Mouse (Mus musculus) spleen, embryonic (tissue): ENCODE results near the gene Hist1h2ae.
"Not testable (repeated sequence)": the region's sequence is repeated elsewhere in the genome, so short reads cannot be mapped to it uniquely, and the experiment has no call there.

ENCODE experiments used
- CTCF ChIA-PET: fragments of 350-600 bp; sonication (Branson Sonifier 250); formaldehyde crosslinking; loops from one replicate; lab custom pipeline; 2022; lab: Charles Lee

Hist1h2ae gene

GRCm38 (mm10) chr13:23584331-23584730, 13.3 kb upstream of the Hist1h2ae start:
- CTCF ChIA-PET: no interaction called here

DNA sequence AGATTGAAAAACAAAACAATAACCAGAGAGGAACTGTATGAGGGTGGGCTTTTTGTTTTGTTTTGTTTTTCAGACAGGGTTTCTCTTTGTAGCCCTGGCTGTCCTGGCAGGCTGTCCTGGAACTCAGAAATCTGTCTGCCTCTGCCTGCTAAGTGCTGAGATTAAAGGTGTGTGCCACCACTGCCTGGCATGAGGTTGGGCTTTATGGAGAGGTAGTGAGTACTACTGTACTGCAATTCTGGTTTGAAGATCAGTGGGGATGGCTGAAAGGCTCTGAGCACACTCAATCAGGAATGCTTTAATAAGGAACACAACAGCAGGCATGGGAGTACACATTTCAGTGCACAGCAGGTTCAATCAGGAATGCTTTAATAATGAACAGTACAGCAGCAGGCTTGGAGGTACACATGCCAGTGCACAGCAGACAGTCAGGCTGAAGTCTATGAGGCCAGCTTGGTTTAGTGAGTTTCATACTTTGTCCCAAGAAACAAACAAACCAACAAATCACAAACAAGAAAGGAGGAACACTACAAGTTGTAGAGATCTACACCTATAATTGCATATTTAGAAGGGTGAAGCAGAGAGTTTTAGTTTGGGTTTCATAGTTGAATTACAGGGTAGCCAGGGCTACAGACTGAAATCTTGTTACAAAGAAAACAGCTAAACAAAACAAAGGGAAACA, 12.5 kb upstream of the Hist1h2ae start:
- CTCF ChIA-PET: interaction anchor here (1.2 kb wide), 1 partner anchor 38 kb away, joined by 3 read pairs; the partner anchor contains the start of gene Hist1h2be

GRCm38 (mm10) chr13:23582219-23583056, 11.4 kb upstream of the Hist1h2ae start:
- CTCF ChIA-PET: interaction anchor here (0.6 to 1.2 kb wide), 3 partner anchors 39 to 1801 kb away, joined by 3 read pairs; partner anchors contain the start of gene Hist1h2be

- CTCF ChIA-PET: interaction anchor here (0.6 kb wide), 1 partner anchor 147 kb away, joined by 3 read pairs; no protein-coding TSS in a partner anchor
Observed at GRCm38 (mm10) chr13:23581408-23582218, 10.6 kb upstream of the Hist1h2ae start, which contains the start of gene Hist1h4d. Hist1h4d (plus strand) TSS chr13:23581598.

- CTCF ChIA-PET: no interaction called here
Observed at GRCm38 (mm10) chr13:23577835-23578234, 6.8 kb upstream of the Hist1h2ae start.

GRCm38 (mm10) chr13:23576906-23577639, 6.1 kb upstream of the Hist1h2ae start:
- CTCF ChIA-PET: no interaction called here

- CTCF ChIA-PET: interaction anchor here (0.5 kb wide), 2 partner anchors 14 to 1684 kb away, joined by 3 read pairs; no protein-coding TSS in a partner anchor
Observed at GRCm38 (mm10) chr13:23576351-23576881, 5.4 kb upstream of the Hist1h2ae start.

DNA sequence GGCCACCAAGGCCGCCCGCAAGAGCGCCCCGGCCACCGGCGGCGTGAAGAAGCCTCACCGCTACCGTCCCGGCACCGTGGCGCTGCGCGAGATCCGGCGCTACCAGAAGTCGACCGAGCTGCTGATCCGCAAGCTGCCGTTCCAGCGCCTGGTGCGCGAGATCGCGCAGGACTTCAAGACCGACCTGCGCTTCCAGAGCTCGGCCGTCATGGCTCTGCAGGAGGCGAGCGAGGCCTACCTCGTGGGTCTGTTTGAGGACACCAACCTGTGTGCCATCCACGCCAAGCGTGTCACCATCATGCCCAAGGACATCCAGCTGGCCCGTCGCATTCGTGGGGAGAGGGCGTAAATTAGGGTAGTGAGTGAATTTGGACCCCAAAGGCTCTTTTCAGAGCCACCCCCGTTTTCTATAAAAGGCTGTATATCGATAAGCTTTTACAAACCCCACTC, 4.9 kb upstream of the Hist1h2ae start:
- CTCF ChIA-PET: interaction anchor here (0.5 kb wide), 2 partner anchors 13 to 1683 kb away, joined by 3 read pairs; no protein-coding TSS in a partner anchor

DNA sequence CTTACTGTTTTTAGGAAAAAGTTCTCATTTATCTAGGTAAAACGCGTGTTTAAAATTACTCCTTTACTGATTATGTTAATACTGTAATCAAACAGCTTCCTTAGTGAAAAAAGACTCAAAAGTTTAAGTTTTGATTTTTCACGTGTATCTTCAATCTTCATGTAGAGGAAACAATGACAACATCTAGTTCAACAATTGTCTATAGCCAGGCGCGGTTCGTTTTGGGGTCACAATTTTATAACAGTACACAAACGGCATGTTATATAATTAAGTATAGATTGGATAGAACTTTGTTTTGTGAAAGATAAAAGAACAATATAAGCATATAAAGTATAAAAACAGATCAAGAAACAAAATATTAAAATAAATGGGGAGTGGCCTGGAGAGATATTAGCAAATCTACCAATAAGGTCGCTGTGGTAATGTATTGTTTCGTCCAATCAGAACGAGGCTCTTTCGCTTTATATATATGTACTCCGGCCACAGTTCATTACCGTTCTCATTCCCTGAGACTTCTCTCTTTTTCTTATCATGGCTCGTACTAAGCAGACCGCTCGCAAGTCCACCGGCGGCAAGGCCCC, 4.3 kb upstream of the Hist1h2ae start, which contains the start of gene Hist1h3d:
Gene Hist1h3d (plus strand): TSS at position 493 of the 581 bp plus-strand sequence.
- CTCF ChIA-PET: no interaction called here

GRCm38 (mm10) chr13:23574546-23575170, 3.6 kb upstream of the Hist1h2ae start:
- CTCF ChIA-PET: not testable (repeated sequence)

DNA sequence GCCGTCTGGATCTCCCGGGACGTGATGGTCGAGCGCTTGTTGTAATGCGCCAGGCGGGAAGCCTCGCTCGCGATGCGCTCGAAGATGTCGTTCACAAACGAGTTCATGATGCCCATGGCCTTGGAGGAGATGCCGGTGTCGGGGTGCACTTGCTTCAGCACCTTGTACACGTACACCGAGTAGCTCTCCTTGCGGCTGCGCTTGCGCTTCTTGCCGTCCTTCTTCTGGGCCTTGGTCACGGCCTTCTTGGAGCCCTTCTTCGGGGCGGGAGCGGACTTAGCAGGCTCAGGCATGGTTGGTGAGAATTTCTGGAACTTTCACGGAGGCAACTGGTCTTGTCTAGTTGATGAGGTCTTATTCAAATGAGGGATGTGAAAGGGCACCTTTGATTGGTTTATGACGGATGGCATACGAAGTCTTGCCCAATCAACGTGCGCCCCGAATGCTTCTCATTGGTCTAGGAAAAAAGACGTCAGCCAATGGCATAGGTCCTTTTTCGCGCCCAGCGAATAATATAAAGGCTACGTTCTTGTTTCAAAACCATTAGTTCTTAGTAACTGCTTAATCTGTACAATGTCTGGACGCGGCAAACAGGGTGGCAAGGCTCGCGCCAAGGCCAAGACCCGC, 3.0 kb upstream of the Hist1h2ae start, which contains the start of the genes Hist1h2bf and Hist1h2ad:
Gene Hist1h2bf (minus strand): TSS at position 299 of the 627 bp plus-strand sequence.
Gene Hist1h2ad (plus strand): TSS at position 484 of the 627 bp plus-strand sequence.
- CTCF ChIA-PET: not testable (repeated sequence)

DNA sequence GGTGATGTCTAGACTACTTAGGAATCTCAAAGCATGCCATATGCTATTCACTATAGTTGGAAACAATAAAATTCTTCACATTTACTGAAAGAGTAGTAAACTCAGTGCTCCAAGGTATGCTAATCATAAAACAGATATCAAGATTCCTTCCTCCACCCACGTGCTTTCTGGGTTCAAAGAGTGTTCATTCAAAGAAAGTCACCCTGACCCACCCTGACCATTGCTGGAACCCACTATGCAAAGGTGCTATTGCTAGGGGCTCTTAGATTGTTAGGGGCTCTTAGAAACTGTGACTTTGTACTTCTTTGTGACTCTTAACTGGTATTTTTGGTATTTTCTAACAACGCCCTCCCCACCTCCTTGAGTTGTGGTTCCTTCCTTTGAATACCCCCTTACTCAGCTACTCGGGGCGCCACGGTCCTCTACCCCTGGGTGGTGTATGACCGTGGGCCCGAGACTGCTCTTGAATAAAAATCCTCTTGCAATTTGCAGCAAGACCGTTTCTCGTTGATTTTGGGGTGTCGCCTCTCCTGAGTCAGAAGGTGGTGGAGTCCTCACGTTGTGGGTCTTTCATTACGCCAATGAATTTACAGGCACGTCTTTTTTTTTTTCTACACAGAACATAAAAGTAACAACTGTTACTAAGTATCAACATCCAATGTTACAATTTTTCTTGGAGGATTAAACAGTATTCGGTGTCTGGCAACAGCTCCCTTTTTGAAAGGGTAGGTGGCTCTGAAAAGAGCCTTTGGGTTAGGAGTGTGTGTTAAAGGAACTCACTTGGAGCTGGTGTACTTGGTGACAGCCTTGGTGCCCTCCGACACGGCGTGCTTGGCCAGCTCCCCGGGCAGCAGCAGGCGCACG, 2.2 kb upstream of the Hist1h2ae start:
- CTCF ChIA-PET: not testable (repeated sequence)

GRCm38 (mm10) chr13:23572218-23573033, 1.4 kb upstream of the Hist1h2ae start:
- CTCF ChIA-PET: no interaction called here

DNA sequence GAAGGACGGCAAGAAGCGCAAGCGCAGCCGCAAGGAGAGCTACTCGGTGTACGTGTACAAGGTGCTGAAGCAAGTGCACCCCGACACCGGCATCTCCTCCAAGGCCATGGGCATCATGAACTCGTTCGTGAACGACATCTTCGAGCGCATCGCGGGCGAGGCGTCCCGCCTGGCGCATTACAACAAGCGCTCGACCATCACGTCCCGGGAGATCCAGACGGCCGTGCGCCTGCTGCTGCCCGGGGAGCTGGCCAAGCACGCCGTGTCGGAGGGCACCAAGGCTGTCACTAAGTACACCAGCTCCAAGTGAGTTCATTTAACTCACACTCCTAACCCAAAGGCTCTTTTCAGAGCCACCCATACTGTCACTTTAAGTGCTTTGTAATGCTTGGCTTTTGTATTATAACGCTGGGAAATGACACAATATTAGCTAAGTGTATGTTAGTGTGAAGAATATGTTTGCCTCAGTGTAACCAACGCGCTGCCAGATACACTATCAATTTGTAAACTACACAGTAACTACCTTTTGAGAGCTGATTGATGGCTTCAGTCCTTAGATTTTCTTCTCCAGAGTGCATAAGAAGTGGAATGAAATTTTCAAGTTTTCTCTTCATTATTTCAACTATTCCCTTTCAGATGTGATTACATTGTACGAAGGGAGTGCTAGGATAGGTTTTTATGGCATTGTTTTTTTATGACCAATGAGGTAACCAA, 641 bp upstream of the Hist1h2ae start:
- CTCF ChIA-PET: not testable (repeated sequence)

GRCm38 (mm10) chr13:23570261-23571021, 579 bp downstream of the Hist1h2ae start:
- CTCF ChIA-PET: not testable (repeated sequence)
